Mouse (Mus musculus): ENCODE measurements around the gene Lrmda.

The Lrmda gene

GRCm38 (mm10) chr14:22043420-22043819, 23.9 kb downstream of the Lrmda start:
- no peak for DNase-seq (ENCODE audit: low spot score in 2 of 2)

GRCm38 (mm10) chr14:22046262-22046856, 26.8 kb downstream of the Lrmda start:
- no peak for DNase-seq (ENCODE audit: low spot score in 2 of 2)

DNA sequence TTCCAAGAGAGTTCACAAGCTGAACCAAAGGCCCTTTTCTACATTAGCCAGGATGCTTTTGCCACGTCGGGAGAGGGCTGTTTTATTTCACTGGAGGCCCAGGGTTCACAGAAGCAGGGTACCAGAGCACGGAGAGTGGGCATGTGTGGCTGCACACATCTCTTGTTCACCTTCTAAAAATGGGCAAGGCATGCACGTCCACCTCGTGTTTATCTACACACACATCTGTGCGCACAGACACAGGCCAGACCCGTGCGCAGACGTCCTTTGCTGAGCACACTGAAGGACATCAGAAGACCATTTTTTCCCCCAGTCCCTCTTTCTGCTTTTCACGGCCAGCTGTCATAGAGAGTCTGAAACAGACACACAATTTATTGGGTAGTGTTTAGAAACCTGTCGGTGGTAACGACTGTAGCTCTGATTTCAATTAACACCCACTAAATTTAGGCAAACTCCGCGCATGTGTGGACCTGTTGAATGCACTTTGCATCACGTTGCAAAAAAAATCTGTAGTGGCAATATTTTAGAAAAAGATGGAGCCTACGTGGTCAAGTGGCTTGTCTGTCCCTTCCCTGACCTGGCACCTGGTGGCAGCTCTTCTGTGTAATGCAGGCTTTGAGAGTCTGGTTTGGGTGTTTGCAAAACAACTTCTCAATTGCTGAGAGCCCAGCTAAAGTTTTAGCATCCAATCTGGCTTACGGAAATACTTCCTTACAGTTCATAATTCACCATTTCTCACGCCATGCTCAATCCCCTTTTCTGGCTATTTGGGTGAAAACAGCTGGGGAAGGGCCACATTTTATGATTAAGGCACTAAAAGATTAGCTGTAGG, 28.8 kb downstream of the Lrmda start:
- no peak for DNase-seq (ENCODE audit: low spot score in 2 of 2)

- DNase-seq (ENCODE audit: low spot score in 2 of 2) = no peak
These were observed 29.3 kb downstream of the Lrmda start for GRCm38 (mm10) chr14:22048900-22049199.

GRCm38 (mm10) chr14:22049282-22049681, 29.8 kb downstream of the Lrmda start:
- no peak for DNase-seq (ENCODE audit: low spot score in 2 of 2)

GRCm38 (mm10) chr14:22051941-22052664, 32.6 kb downstream of the Lrmda start:
- no peak for DNase-seq (ENCODE audit: low spot score in 2 of 2)

DNA sequence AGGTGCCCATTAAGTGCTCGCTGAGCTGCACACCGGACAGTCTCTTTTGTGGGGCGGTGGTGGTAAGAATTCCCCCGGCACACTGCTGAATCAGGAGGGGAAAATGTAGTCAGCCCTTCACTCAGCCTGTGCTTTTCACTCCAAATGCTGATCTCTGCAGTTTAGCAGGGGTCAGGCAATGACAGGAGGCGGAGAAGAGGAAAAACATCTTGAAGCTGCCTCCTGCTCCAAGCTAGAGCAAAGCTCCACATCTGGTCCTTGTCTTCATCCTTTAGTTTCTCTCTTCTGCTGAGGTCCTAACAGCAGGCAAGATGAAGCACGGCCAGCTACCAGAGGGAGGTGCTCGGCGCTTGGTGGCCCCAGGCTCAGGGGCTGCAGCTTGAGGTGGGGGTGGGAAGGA, 36.1 kb downstream of the Lrmda start:
- no peak for DNase-seq (ENCODE audit: low spot score in 2 of 2)

DNA sequence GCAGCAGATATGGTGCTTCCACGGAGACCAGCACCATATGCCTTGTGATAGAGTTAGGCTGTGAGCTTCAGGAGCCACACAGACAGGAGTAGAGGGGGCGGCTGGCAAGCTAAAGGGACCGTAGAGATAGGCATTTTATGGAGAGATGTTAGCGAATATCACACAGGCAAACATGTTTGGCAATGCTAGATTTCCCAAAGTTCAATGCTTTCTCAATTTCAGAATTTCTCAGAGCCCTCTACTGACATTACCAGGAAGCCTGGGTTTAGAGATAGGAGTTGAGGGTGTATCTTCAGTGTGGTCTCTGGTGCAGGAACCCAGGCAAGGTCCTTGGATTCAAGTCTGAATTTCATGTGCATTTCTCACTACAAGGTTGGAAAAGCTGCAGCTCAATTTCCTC, 36.7 kb downstream of the Lrmda start:
- DNase-seq (ENCODE audit: low spot score in 2 of 2) = no peak

DNA sequence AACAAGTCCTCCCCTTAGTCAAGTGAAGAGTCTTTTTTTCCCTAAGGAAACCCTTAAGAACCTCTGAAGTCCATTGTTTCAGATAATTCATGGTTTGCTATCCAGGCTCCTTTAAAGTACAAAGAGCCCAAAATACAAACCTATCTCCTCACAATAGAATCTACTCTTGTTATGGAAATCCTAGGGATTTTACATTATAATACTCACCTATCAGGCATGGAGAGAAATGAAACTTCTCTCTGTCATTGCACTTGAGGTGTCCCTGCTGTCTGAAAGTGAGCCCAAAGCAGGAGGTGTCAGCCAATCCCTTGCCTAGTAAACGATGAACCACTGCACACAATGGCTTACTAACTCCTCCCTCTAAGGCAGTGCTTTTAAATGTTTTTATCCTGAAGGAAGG, 39.2 kb downstream of the Lrmda start:
- DNase-seq (ENCODE audit: low spot score in 2 of 2) = no peak

DNA sequence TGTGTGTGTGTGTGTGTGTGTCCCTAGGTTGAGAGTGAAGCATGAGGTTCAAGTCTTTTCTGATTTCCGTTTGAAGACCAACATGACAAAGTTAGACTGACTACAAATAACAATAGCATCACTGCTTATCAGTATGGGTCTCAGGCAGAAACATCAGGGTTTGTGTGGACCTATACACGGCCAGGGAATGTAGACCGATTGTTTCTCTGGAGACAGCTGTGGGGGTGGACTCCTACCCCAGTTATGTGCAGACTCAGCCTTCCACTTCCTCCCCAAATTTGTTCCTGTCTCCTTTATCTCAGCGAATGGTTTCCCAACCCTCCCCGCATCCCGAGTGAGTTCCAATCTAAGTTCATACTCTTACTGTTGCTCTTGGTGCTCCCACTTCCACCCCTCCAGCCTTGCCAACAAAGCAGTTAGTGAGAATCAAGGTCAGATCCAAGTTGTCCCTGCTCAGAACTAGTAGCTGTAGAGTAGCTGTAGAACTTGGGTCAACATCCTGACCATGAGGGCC, 39.9 kb downstream of the Lrmda start:
- DNase-seq (ENCODE audit: low spot score in 2 of 2) = no peak

DNA sequence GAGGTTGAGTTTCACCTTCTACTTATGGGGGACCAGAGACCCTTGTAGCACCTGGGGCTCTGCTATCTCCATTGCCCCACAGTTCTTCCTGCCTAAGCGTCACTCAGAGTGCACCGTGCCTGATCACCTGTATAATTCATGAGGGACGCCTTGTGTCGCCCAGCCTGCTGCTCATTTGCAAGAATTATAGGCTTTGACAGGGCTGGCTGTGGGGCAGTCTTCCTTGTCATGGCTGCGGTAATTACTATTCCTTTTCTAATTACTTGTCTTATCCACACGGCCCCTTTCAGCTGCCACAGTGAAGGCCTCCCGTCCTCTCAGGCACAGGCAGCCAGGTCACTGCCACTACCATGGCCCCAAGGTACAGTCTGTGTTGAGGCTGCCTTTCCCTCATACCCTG, 41.3 kb downstream of the Lrmda start:
- no peak for DNase-seq (ENCODE audit: low spot score in 2 of 2)

DNA sequence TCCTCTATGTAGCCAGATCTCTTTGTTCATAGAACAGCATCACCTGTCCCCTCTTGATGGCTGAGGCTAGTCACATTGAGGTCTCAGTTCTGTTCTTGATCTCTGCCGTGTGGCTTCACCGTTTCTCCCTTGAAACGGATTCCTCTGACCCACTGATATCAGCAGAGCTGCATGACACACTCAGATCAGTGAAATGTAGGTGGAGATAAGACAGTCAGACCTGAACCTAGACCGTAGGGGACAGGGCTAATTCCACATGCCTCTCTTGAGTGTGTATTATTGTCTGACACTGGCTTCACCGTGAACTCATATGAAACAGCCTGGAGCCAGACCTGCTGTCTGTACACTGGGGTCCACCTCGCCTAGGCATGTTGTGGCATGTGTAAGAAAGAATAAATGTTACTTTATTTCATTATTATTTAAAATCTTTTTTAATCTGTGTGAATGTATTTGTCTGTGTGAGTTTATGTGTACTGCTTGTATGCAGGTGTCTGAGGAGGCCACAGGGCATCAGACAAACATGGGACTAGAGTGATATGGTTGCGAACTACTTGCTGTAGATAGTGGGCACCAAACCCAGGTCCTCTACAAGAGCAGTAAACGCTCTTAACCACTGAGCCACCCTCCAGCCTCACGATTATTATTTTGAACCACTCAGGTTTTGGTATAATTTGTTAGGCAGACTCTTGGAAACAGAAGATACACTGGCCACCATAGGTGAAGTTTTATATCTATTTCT, 42.8 kb downstream of the Lrmda start:
- no peak for DNase-seq (ENCODE audit: low spot score in 2 of 2)

GRCm38 (mm10) chr14:22069169-22069568, 49.7 kb downstream of the Lrmda start:
- DNase-seq (ENCODE audit: low spot score in 2 of 2) = no peak

- DNase-seq (ENCODE audit: low spot score in 2 of 2) = no peak
These were observed 53.9 kb downstream of the Lrmda start for GRCm38 (mm10) chr14:22073385-22073784.

DNA sequence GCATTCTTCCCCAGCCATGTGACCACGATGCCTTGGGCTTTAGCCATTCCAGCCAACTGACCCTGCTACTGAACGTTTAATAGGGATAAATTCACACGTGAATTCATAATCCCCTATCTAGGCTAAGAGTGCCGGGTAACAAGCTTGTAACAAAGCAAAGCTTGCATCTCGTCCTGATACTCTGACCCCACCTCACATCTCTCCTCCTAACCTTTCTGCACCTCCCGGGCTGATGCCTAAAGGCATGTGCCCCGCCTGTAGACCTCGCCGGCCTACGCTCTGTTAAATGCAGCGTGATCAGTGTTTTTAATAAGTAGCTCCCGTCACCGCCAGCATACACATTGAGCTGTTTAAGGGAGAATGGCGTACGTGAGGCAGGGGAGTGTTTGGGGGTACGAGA, 54.7 kb downstream of the Lrmda start:
- no peak for DNase-seq (ENCODE audit: low spot score in 2 of 2)

DNA sequence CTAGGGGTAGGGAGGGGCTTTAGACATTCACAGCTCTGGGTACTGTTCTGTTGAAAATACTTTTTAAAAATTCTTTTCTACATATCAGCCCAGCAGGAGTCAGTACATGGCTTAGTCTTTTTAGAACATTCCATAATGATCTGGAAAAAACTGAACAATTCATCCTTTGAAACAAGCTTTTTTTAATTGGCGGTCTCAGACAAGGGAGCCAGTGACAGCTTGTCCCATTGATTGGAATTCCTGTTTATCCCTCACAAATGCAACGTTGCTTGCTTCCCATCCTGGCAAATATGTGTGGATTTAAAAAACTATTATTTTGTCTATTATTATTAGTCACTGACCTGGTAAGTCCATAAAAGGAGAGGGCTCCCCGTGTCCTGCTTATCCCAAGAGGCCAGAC, 64.4 kb downstream of the Lrmda start:
- no peak for DNase-seq (ENCODE audit: low spot score in 2 of 2)

DNA sequence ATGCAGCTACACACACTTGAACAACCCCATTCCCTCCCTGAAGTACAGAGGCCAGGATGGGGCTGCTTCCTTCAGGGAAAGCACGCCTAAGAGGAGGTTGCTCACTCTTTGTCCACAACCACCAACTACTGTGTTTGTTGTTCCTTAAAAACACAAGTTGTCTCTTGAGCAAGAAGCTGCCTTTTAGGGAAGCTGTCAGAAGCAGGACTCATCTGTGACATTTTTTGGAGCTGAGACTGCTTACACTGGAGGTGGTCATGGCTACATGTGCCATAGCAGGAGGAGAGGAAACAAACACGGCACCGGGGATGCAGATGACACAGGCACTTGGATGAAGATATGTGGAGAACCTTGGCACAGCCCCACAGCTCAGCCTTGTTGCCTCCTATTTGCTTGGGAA, 65.9 kb downstream of the Lrmda start:
- no peak for DNase-seq (ENCODE audit: low spot score in 2 of 2)

GRCm38 (mm10) chr14:22088604-22089003, 69.1 kb downstream of the Lrmda start:
- DNase-seq (ENCODE audit: low spot score in 2 of 2) = no peak

DNA sequence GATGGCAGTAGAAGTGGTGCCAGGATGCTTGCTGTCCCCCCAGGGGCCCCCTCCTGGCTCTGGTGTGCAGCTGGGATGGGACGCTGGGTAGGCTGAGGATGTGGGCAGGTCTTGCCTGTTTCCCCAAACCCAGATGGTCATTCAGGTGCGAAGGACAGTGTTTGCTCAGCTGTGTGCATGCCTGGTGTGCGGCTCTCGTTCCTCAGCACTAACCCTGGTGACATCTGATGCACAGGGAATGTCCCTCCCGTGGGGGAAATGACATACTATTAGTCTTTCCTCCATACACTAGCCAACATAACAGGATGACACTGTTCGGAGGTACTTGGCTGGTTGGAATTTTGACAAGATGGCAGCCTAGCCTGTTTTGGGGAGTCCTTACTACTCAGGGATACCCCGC, 69.8 kb downstream of the Lrmda start:
- DNase-seq (ENCODE audit: low spot score in 2 of 2) = no peak

DNA sequence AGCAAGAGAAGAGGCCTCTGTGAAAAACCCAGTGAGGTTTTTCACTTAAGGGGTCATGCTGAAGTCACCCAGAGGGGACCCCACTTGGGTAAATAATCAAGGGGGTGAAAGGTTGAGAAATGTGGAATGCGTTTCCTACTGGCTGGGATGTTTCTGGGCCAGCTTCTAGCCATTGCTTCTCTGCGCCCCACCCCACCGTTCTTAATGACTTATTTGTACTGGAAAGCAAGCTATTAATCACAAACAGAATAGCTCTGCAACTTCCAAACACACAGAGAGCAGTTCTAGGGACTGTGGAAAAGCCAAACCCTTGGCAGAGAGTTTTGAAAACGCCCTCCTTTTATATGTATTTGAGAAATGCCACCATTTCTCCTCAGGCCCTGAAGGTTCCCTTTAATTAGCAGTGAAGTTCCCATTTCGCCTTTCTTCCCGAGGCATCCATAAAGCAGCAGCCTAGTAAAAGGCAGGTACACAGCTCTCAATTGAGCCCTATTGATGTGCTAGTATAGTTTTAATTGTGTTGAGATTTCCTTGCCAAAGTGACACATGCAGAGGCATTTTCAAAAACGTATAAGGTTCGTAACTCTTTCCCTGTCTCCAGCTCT, 70.5 kb downstream of the Lrmda start:
- DNase-seq (ENCODE audit: low spot score in 2 of 2) = no peak

DNA sequence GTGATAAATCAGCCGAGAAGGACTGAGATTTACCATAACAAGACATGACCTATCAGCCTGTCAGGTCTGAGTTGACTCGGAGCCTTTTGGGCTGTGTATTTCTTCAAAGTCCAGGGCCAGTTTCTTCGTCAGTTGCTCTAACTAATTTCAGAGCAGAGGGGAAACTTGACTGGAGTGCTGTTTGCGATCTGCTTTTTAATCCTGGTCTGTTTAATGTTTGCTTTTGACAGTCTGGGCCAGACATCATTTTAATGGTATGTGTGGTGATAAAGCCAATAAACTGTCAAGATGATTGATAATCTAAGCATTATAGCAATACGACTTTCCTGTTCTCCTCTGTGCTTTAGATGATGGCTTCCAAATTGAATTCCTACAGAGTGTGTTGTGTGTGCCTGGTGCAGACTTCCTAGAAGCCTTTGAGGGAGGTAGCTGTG, 71.3 kb downstream of the Lrmda start:
- no peak for DNase-seq (ENCODE audit: low spot score in 2 of 2)

DNA sequence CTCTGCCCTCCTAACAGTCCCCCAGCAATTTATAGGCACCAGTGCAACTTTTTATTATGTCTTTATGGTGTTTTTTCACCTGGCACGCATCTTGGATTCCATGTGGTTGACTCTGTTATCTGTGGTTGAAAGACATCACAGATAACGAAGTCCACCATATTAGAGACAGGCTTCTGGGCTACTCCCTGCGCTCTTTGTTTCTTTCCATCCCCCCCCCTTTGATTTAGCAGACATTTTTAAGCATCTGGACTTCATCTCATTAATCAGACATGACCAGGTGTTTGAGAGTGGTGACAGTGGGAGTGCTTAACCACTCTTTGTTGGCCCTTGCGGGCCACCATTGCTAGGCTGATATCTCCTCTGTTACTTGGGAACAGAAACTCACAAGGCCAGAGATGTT, 71.8 kb downstream of the Lrmda start:
- no peak for DNase-seq (ENCODE audit: low spot score in 2 of 2)

Data from right cerebral cortex, adult 2 months (tissue).